Mouse (Mus musculus) heart, embryonic 16.5 days (tissue): ENCODE results near the gene Ccdc65. TPM values are rescaled to one million over a fixed set of nuclear protein-coding genes. Genes with fewer than 3 reads are reported as not detected.

Experiments
- ATAC-seq: fragments of 200-750 bp; cut with Nextera tagmentation; replicated peaks from 2 replicates; pipeline ENCODE4 v1.8.0; 2017; ENCODE audit warnings: moderate number of reproducible peaks; ENCODE audit not compliant: insufficient read depth, low FRiP score; ENCODE audit errors: extremely low read depth
- H3K27ac ChIP-seq: fragments of 300-500 bp; sonication (generic); 2 replicates; pipeline ENCODE4 v1.5.1; 2014; ENCODE audit warnings: mild to moderate bottlenecking, low read length, control low read depth, moderate library complexity
- H3K27me3 ChIP-seq: fragments of 300-500 bp; sonication (generic); 2 replicates; pipeline ENCODE4 v1.6.1; 2014; ENCODE audit warnings: low read length, mixed read lengths; ENCODE audit not compliant: control insufficient read depth, insufficient read depth
- H3K36me3 ChIP-seq: fragments of 300-500 bp; sonication (generic); 2 replicates; pipeline ENCODE4 v1.6.1; 2014; ENCODE audit not compliant: control insufficient read depth, insufficient read depth
- H3K4me1 ChIP-seq: fragments of 300-500 bp; sonication (generic); 2 replicates; pipeline ENCODE4 v1.6.1; 2014; ENCODE audit warnings: low read length, mixed read lengths; ENCODE audit not compliant: control insufficient read depth, insufficient read depth
- H3K4me2 ChIP-seq: fragments of 300-500 bp; sonication (generic); 2 replicates; pipeline ENCODE4 v1.6.1; 2014; ENCODE audit warnings: low read depth, mild to moderate bottlenecking, control low read depth, low read length
- H3K4me3 ChIP-seq: fragments of 300-500 bp; sonication (generic); 2 replicates; pipeline ENCODE4 v1.5.1; 2014; ENCODE audit warnings: mild to moderate bottlenecking, control low read depth, low read length
- H3K9ac ChIP-seq: fragments of 300-500 bp; sonication (generic); 2 replicates; pipeline ENCODE4 v1.6.1; 2014; ENCODE audit warnings: low read length, control low read depth
- H3K9me3 ChIP-seq: fragments of 300-500 bp; sonication (generic); replicated peaks from 2 replicates; pipeline ENCODE4 v1.6.1; 2016; ENCODE audit warnings: low read length; ENCODE audit not compliant: control insufficient read depth
- WGBS: fragments of 180-500 bp; shearing (Covaris S2); extraction: QIAGEN DNeasy Blood & Tissue Kit; methylation state at CpG from one replicate; pipeline ENCODE4 v1.1.7; 2014; 5-methylcytosine and 5-hydroxymethylcytosine counted together
- polyA plus RNA-seq: library from polyadenylated mRNA; unstranded; fragments of >200 nt; fragmentation: Nextera tagmentation; extraction: Ambion mirVana; gene quantifications from 2 replicates; pipeline ENCODE4 v1.2.1, GENCODE M21; 2015

Gene Ccdc65
- polyA plus RNA-seq, 1 experiment from 2014 or later = 1.0 TPM

GRCm38 (mm10) chr15:98689682-98690081, 18.3 kb upstream of the Ccdc65 start:
- Histone ChIP-seq H3K9me3 (no peaks in the 10 kb centered on the region), H3K27ac (no peak overlapping the region), H3K27me3 (no peaks in the 10 kb centered on the region), H3K9ac (no peak overlapping the region), H3K36me3 (no peaks in the 10 kb centered on the region), H3K4me1 (peaks cover 21% of the 10 kb centered on the region), H3K4me2 (no peak overlapping the region), H3K4me3 (no peak overlapping the region)
- WGBS = 77% methylated on average over 2 of the region's 2 CpGs
- no peak for ATAC-seq

GRCm38 (mm10) chr15:98691486-98692147, 16.4 kb upstream of the Ccdc65 start:
- H3K4me3 ChIP-seq = no peak overlapping the region
- H3K27ac ChIP-seq = peak overlapping the region; percentile 79
- H3K9ac ChIP-seq = no peak overlapping the region
- H3K4me2 ChIP-seq = no peak overlapping the region
- peaks cover 21% of the 10 kb centered on the region for H3K4me1 ChIP-seq
- no peaks in the 10 kb centered on the region for H3K27me3 ChIP-seq
- 68% methylated on average over 7 of the region's 7 CpGs for WGBS
- H3K9me3 ChIP-seq = no peaks in the 10 kb centered on the region
- no peaks in the 10 kb centered on the region for H3K36me3 ChIP-seq
- no peak for ATAC-seq

GRCm38 (mm10) chr15:98692171-98692715, 15.8 kb upstream of the Ccdc65 start:
- Histone ChIP-seq H3K27me3 (no peaks in the 10 kb centered on the region), H3K4me2 (peak overlapping the region; percentile 24; the same call in 1 of the 2 replicates), H3K4me3 (no peak overlapping the region), H3K36me3 (no peaks in the 10 kb centered on the region), H3K9me3 (no peaks in the 10 kb centered on the region), H3K9ac (no peak overlapping the region), H3K27ac (peak overlapping the region; percentile 79), H3K4me1 (peaks cover 21% of the 10 kb centered on the region)
- ATAC-seq = peak; percentile 64
- whole genome bisulfite sequencing = 12% methylated on average over 11 of the region's 11 CpGs

- Histone ChIP-seq H3K4me3 (no peak overlapping the region), H3K9ac (no peak overlapping the region), H3K4me2 (no peak overlapping the region), H3K27me3 (peaks cover 12% of the 10 kb centered on the region; the same call in 1 of the 2 replicates), H3K36me3 (no peaks in the 10 kb centered on the region), H3K27ac (no peak overlapping the region), H3K9me3 (no peaks in the 10 kb centered on the region), H3K4me1 (peaks cover 17% of the 10 kb centered on the region)
- WGBS = 44% methylated on average over 9 of the region's 9 CpGs
- no peak for ATAC-seq
Observed at GRCm38 (mm10) chr15:98695726-98696125, 12.3 kb upstream of the Ccdc65 start.

GRCm38 (mm10) chr15:98696216-98696615, 11.8 kb upstream of the Ccdc65 start:
- H3K4me1 ChIP-seq = peaks cover 13% of the 10 kb centered on the region
- ATAC-seq = no peak
- H3K9ac ChIP-seq = no peak overlapping the region
- H3K27me3 ChIP-seq = peaks cover 17% of the 10 kb centered on the region; the same call in 1 of the 2 replicates
- H3K4me2 ChIP-seq = no peak overlapping the region
- H3K4me3 ChIP-seq = no peak overlapping the region
- WGBS = 58% methylated on average over 8 of the region's 8 CpGs
- H3K36me3 ChIP-seq = no peaks in the 10 kb centered on the region
- no peak overlapping the region for H3K27ac ChIP-seq
- H3K9me3 ChIP-seq = no peaks in the 10 kb centered on the region

GRCm38 (mm10) chr15:98699190-98700105, 8.6 kb upstream of the Ccdc65 start:
- peak overlapping the region; percentile 35 for H3K4me3 ChIP-seq
- H3K36me3 ChIP-seq = no peaks in the 10 kb centered on the region
- no peaks in the 10 kb centered on the region for H3K4me1 ChIP-seq
- H3K27me3 ChIP-seq = peaks cover 39% of the 10 kb centered on the region
- peak; percentile 84 for ATAC-seq
- no peaks in the 10 kb centered on the region for H3K9me3 ChIP-seq
- WGBS = 5% methylated on average over 40 of the region's 40 CpGs
- peak overlapping the region; percentile 58 for H3K4me2 ChIP-seq
- 0 out of 2 replicates have a peak overlapping the region, but pooled peaks have one; percentile 12 for H3K9ac ChIP-seq
- no peak overlapping the region for H3K27ac ChIP-seq

- no peak overlapping the region for H3K27ac ChIP-seq
- H3K9ac ChIP-seq = no peak overlapping the region
- H3K9me3 ChIP-seq = no peaks in the 10 kb centered on the region
- WGBS = 58% methylated on average over 9 of the region's 9 CpGs
- peaks cover 45% of the 10 kb centered on the region for H3K27me3 ChIP-seq
- no peaks in the 10 kb centered on the region for H3K36me3 ChIP-seq
- ATAC-seq = no peak
- no peak overlapping the region for H3K4me3 ChIP-seq
- H3K4me2 ChIP-seq = no peak overlapping the region
- no peaks in the 10 kb centered on the region for H3K4me1 ChIP-seq
Observed at GRCm38 (mm10) chr15:98704312-98704711, 3.7 kb upstream of the Ccdc65 start.

GRCm38 (mm10) chr15:98710442-98710841, 2.4 kb downstream of the Ccdc65 start:
- ATAC-seq = no peak
- Histone ChIP-seq H3K4me2 (no peak overlapping the region), H3K9ac (no peak overlapping the region), H3K27me3 (peaks cover 2% of the 10 kb centered on the region; the same call in 1 of the 2 replicates), H3K4me3 (no peak overlapping the region), H3K36me3 (no peaks in the 10 kb centered on the region), H3K4me1 (peaks cover 7% of the 10 kb centered on the region), H3K27ac (no peak overlapping the region), H3K9me3 (no peaks in the 10 kb centered on the region)
- 15% methylated on average over 9 of the region's 9 CpGs for WGBS
